Mouse (Mus musculus) hindbrain, embryonic 16.5 days (tissue): Measurements from ENCODE around the gene Hist1h2bp. TPM values are rescaled to one million over a fixed set of nuclear protein-coding genes. Genes with fewer than 3 reads are reported as not detected.
"Not testable (repeated sequence)": the region's sequence is repeated elsewhere in the genome, so short reads cannot be mapped to it uniquely, and the experiment has no call there.

ENCODE experiments used
- ATAC-seq: fragments of 200-750 bp; cut with Nextera tagmentation; 2 replicates; pipeline ENCODE4 v1.8.0; 2017; ENCODE audit warnings: moderate TSS enrichment, moderate library complexity
- H3K27ac ChIP-seq: fragments of 300-500 bp; sonication (generic); 2 replicates; pipeline ENCODE4 v1.5.1; 2014; ENCODE audit warnings: low read depth, mild to moderate bottlenecking, control low read depth, low read length, moderate library complexity
- H3K27me3 ChIP-seq: fragments of 300-500 bp; sonication (generic); replicated peaks from 2 replicates; pipeline ENCODE4 v1.6.1; 2014; ENCODE audit warnings: low read length; ENCODE audit not compliant: control insufficient read depth, insufficient read depth
- H3K36me3 ChIP-seq: fragments of 300-500 bp; sonication (generic); 2 replicates; pipeline ENCODE4 v1.6.1; 2014; ENCODE audit warnings: mild to moderate bottlenecking, low read length, moderate library complexity, mixed read lengths; ENCODE audit not compliant: control insufficient read depth, insufficient read depth
- H3K4me1 ChIP-seq: fragments of 300-500 bp; sonication (generic); 2 replicates; pipeline ENCODE4 v1.6.1; 2014; ENCODE audit warnings: low read depth, low read length; ENCODE audit not compliant: control insufficient read depth, insufficient read depth
- H3K4me2 ChIP-seq: fragments of 300-500 bp; sonication (generic); 2 replicates; pipeline ENCODE4 v1.6.1; 2014; ENCODE audit warnings: mild to moderate bottlenecking, low read length, control low read depth, moderate library complexity
- H3K4me3 ChIP-seq: fragments of 300-500 bp; sonication (generic); 2 replicates; pipeline ENCODE4 v1.5.1; 2014; ENCODE audit warnings: mild to moderate bottlenecking, low read length, control low read depth, moderate library complexity
- H3K9ac ChIP-seq: fragments of 300-500 bp; sonication (generic); 2 replicates; pipeline ENCODE4 v1.6.1; 2014; ENCODE audit warnings: low read depth, mild to moderate bottlenecking, control low read depth, low read length, moderate library complexity
- H3K9me3 ChIP-seq: fragments of 300-500 bp; sonication (generic); 2 replicates; pipeline ENCODE4 v1.6.1; 2014; ENCODE audit warnings: mild to moderate bottlenecking, low read length, moderate library complexity; ENCODE audit not compliant: control insufficient read depth
- WGBS: fragments of 180-500 bp; shearing (Covaris S2); extraction: QIAGEN DNeasy Blood & Tissue Kit; methylation state at CpG from one replicate; pipeline ENCODE4 v1.1.7; 2014; 5-methylcytosine and 5-hydroxymethylcytosine counted together
- polyA plus RNA-seq: library from polyadenylated mRNA; unstranded; fragments of >200 nt; fragmentation: Nextera tagmentation; extraction: Ambion mirVana; gene quantifications from 2 replicates; pipeline ENCODE4 v1.2.1, GENCODE M21; 2015

Gene Hist1h2bp
- not detected in 2 replicates for polyA plus RNA-seq

- ATAC-seq = peak; percentile 97
- Histone ChIP-seq H3K9ac (peak within 1 kb of the TSS; percentile 51; the same call in 1 of the 2 replicates), H3K4me2 (peak within 1 kb of the TSS; percentile 67), H3K4me3 (peak within 1 kb of the TSS; percentile 42), H3K4me1 (peaks cover 23% of the 10 kb centered on the region), H3K27ac (peak within 1 kb of the TSS; percentile 77)
- under 1% methylated on average over 35 of the region's 63 CpGs for WGBS
- H3K9me3 ChIP-seq, H3K27me3 ChIP-seq, H3K36me3 ChIP-seq: not testable (repeated sequence)
These were observed at the start of gene Hist1h2bp, which contains the start of gene Hist1h2an for GRCm38 (mm10) chr13:21786899-21787629. TSS of gene Hist1h2bp (plus strand) at chr13:21787461. TSS of gene Hist1h2an (minus strand) at chr13:21787218.

DNA sequence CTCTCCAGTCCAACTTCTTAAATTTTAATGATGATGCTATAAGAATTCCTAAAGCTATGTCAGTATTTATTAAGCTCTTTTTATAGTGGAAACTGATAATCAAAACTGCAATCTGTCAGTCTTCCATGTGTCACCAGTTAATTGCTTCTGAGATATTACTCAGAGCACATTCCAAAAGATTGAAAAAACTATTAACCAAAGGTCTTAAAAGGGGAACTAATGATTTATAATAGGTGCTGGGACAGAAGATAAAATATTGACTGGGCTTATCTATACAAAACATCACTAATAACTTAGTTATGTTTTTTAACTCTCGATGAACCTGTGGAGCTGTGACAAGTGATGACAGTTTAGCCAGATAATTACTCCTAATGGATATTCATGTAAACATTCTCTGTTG is 42.3 kb upstream of the Hist1h2bp start:
- peaks cover 8% of the 10 kb centered on the region for H3K4me1 ChIP-seq
- H3K4me2 ChIP-seq = no peak overlapping the region
- no peak overlapping the region for H3K27ac ChIP-seq
- H3K36me3 ChIP-seq = no peaks in the 10 kb centered on the region
- ATAC-seq = no peak
- H3K9me3 ChIP-seq = no peaks in the 10 kb centered on the region
- WGBS = 93% methylated on average over 1 of the region's 1 CpGs
- H3K4me3 ChIP-seq = no peak overlapping the region
- H3K9ac ChIP-seq = no peak overlapping the region
- H3K27me3 ChIP-seq = no peaks in the 10 kb centered on the region

GRCm38 (mm10) chr13:21749387-21750158 is 37.7 kb upstream of the Hist1h2bp start:
- peak overlapping the region; percentile 70 for H3K27ac ChIP-seq
- H3K4me1 ChIP-seq = peaks cover 15% of the 10 kb centered on the region
- H3K4me3 ChIP-seq = peak overlapping the region; percentile 48
- no peaks in the 10 kb centered on the region for H3K9me3 ChIP-seq
- no peak for ATAC-seq
- H3K36me3 ChIP-seq = no peaks in the 10 kb centered on the region
- no peaks in the 10 kb centered on the region for H3K27me3 ChIP-seq
- 4% methylated on average over 5 of the region's 5 CpGs for WGBS
- peak overlapping the region; percentile 78 for H3K4me2 ChIP-seq
- peak overlapping the region; percentile 60 for H3K9ac ChIP-seq

DNA sequence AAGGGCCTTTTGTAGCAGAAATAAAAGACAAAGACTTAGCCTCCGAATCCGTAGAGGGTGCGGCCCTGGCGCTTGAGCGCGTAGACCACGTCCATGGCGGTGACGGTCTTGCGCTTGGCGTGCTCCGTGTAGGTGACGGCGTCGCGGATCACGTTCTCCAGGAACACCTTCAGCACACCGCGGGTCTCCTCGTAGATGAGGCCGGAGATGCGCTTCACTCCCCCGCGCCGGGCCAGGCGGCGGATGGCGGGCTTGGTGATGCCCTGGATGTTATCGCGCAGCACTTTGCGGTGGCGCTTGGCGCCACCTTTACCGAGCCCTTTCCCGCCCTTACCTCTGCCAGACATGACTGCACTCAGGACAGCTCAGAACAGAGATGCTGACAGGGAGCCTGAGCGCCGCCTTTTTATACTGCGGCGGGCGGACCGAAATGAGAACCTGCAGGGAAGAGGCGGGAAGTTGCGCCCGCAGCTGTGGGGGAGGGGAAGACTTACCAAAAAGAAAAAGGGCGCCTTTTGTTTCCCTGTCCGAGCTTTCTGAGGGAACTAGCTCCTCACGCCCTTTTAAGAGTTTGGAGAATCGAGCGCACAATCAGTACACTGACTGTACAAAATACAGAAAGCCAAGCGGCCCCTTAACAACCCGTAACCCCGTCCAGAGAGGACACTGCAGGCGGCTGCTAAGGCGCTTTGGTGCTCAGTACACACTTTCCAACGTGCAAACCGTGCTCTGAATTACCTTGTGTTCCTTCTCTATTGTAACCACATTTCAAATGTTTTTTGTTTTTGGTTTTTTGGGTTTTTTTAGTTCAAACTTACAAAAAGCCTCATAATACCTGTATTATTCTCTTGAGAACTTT is 36.9 kb upstream of the Hist1h2bp start, which contains the start of gene Hist1h4k:
Gene Hist1h4k, minus strand, starts transcription at position 347 of the 859 bp plus-strand sequence.
- H3K27me3 ChIP-seq, H3K36me3 ChIP-seq, H3K9me3 ChIP-seq: not testable (repeated sequence)
- peak within 1 kb of the TSS; percentile 79 for H3K27ac ChIP-seq
- H3K4me1 ChIP-seq = peaks cover 18% of the 10 kb centered on the region
- H3K4me2 ChIP-seq = peak within 1 kb of the TSS; percentile 78
- under 1% methylated on average over 39 of the region's 56 CpGs for WGBS
- peak; percentile 92 for ATAC-seq
- peak within 1 kb of the TSS; percentile 60 for H3K9ac ChIP-seq
- H3K4me3 ChIP-seq = peak within 1 kb of the TSS; percentile 48

- H3K4me1 ChIP-seq = peaks cover 18% of the 10 kb centered on the region
- ATAC-seq = no peak
These were observed 35.8 kb upstream of the Hist1h2bp start for GRCm38 (mm10) chr13:21751417-21751816.

DNA sequence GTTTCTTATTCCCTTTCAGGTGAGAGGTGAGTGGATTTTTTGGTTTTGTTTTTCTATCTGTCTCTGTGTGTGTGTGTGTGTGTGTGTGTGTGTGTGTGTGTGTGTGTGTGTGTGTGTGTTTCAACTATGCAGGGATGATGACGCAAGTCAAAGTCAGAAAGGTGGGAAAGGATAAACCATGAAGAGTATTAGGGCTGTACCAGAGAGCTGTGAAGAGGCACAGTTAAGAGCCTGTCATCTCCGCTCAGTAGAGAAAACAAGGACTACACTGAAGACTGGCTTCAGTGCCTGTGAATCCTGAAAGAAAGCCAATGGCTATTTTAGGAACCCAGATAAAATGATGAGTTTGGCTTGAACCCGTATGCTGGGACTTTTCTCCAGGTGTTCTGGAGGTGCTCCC is 35.4 kb upstream of the Hist1h2bp start:
- Histone ChIP-seq H3K4me2 (no peak overlapping the region), H3K4me1 (peaks cover 18% of the 10 kb centered on the region), H3K27me3 (no peaks in the 10 kb centered on the region), H3K36me3 (no peaks in the 10 kb centered on the region), H3K4me3 (no peak overlapping the region), H3K9ac (no peak overlapping the region), H3K9me3 (no peaks in the 10 kb centered on the region), H3K27ac (no peak overlapping the region)
- 80% methylated on average over 3 of the region's 3 CpGs for WGBS
- no peak for ATAC-seq

More at GRCm38 (mm10) chr13:21751417-21751816, 35.8 kb upstream of the Hist1h2bp start:
- no peaks in the 10 kb centered on the region for H3K27me3 ChIP-seq
- H3K27ac ChIP-seq = no peak overlapping the region
- no peak overlapping the region for H3K9ac ChIP-seq
- H3K4me3 ChIP-seq = no peak overlapping the region
- no peak overlapping the region for H3K4me2 ChIP-seq
- H3K9me3 ChIP-seq = no peaks in the 10 kb centered on the region
- no peaks in the 10 kb centered on the region for H3K36me3 ChIP-seq

- no peaks in the 10 kb centered on the region for H3K9me3 ChIP-seq
- H3K27me3 ChIP-seq = no peaks in the 10 kb centered on the region
- no peak overlapping the region for H3K9ac ChIP-seq
- no peak overlapping the region for H3K27ac ChIP-seq
- WGBS = 50% methylated on average over 3 of the region's 3 CpGs
- H3K4me2 ChIP-seq = no peak overlapping the region
- no peaks in the 10 kb centered on the region for H3K36me3 ChIP-seq
- peaks cover 18% of the 10 kb centered on the region for H3K4me1 ChIP-seq
- ATAC-seq = no peak
- H3K4me3 ChIP-seq = no peak overlapping the region
These were observed 34.9 kb upstream of the Hist1h2bp start for GRCm38 (mm10) chr13:21752356-21752755.

GRCm38 (mm10) chr13:21753051-21753523 is 34.2 kb upstream of the Hist1h2bp start:
- 4% methylated on average over 10 of the region's 10 CpGs for WGBS
- peaks cover 18% of the 10 kb centered on the region for H3K4me1 ChIP-seq
- H3K9ac ChIP-seq = peak overlapping the region; percentile 63
- no peaks in the 10 kb centered on the region for H3K36me3 ChIP-seq
- peak overlapping the region; percentile 88 for H3K27ac ChIP-seq
- no peak for ATAC-seq
- H3K9me3 ChIP-seq = no peaks in the 10 kb centered on the region
- peak overlapping the region; percentile 48 for H3K4me3 ChIP-seq
- H3K27me3 ChIP-seq = no peaks in the 10 kb centered on the region
- peak overlapping the region; percentile 82 for H3K4me2 ChIP-seq
